Mouse (Mus musculus) embryonic facial prominence, embryonic 15.5 days (tissue): ENCODE measurements around the gene Ace. TPM values are rescaled to one million over a fixed set of nuclear protein-coding genes. Genes with fewer than 3 reads are reported as not detected.

ENCODE experiments used
- ATAC-seq: fragments of 200-750 bp; cut with Nextera tagmentation; 2 replicates; pipeline ENCODE4 v1.8.0; 2017; ENCODE audit warnings: low read depth, moderate TSS enrichment; ENCODE audit not compliant: insufficient number of reproducible peaks, low FRiP score, low TSS enrichment
- H3K27ac ChIP-seq: fragments of 300-500 bp; sonication (generic); replicated peaks from 2 replicates; pipeline ENCODE4 v1.5.1; 2015; ENCODE audit warnings: mild to moderate bottlenecking, inconsistent platforms
- H3K27me3 ChIP-seq: fragments of 300-500 bp; sonication (generic); 2 replicates; pipeline ENCODE4 v1.6.1; 2015; ENCODE audit warnings: inconsistent platforms
- H3K36me3 ChIP-seq: fragments of 300-500 bp; sonication (generic); 2 replicates; pipeline ENCODE4 v1.6.1; 2015; ENCODE audit warnings: mild to moderate bottlenecking, inconsistent platforms
- H3K4me1 ChIP-seq: fragments of 300-500 bp; sonication (generic); 2 replicates; pipeline ENCODE4 v1.6.1; 2015; ENCODE audit warnings: inconsistent platforms
- H3K4me2 ChIP-seq: fragments of 300-500 bp; sonication (generic); replicated peaks from 2 replicates; pipeline ENCODE4 v1.6.1; 2015; ENCODE audit warnings: mild to moderate bottlenecking, inconsistent platforms
- H3K4me3 ChIP-seq: fragments of 300-500 bp; sonication (generic); replicated peaks from 2 replicates; pipeline ENCODE4 v1.5.1; 2015; ENCODE audit warnings: mild to moderate bottlenecking, inconsistent platforms
- H3K9ac ChIP-seq: fragments of 300-500 bp; sonication (generic); 2 replicates; pipeline ENCODE4 v1.6.1; 2015; ENCODE audit warnings: inconsistent platforms
- H3K9me3 ChIP-seq: fragments of 300-500 bp; sonication (generic); replicated peaks from 2 replicates; pipeline ENCODE4 v1.6.1; 2016; ENCODE audit warnings: inconsistent platforms
- WGBS: fragments of 180-500 bp; shearing (Covaris S2); methylation state at CpG from one replicate; pipeline ENCODE4 v1.1.7; 2015; 5-methylcytosine and 5-hydroxymethylcytosine counted together
- polyA plus RNA-seq: library from polyadenylated mRNA; unstranded; fragments of >200 nt; fragmentation: Nextera tagmentation; extraction: Ambion mirVana; gene quantifications from 2 replicates; pipeline ENCODE4 v1.2.1, GENCODE M21; 2015

Gene Ace
- polyA plus RNA-seq, result 1.0 and 1.3 TPM in 2 replicates

- Histone ChIP-seq H3K4me1 (peaks cover 16% of the 10 kb centered on the region), H3K36me3 (no peaks in the 10 kb centered on the region), H3K27ac (no peak within 1 kb of the TSS), H3K27me3 (peaks cover 40% of the 10 kb centered on the region), H3K4me3 (peak within 1 kb of the TSS; percentile 48), H3K9me3 (no peaks in the 10 kb centered on the region), H3K4me2 (peak within 1 kb of the TSS; percentile 94), H3K9ac (peak within 1 kb of the TSS; percentile 10)
- under 1% methylated on average over 76 of the region's 76 CpGs for WGBS
- no peak; the same call in 1 of the 2 replicates for ATAC-seq
Observed at GRCm38 (mm10) chr11:105967741-105968574, at the start of gene Ace. Gene Ace, plus strand, starts transcription at chr11:105967945.

- no peaks in the 10 kb centered on the region for H3K27me3 ChIP-seq
- H3K9me3 ChIP-seq, result no peaks in the 10 kb centered on the region
- H3K4me1 ChIP-seq, result no peaks in the 10 kb centered on the region
- H3K36me3 ChIP-seq, result peaks cover 53% of the 10 kb centered on the region
- ATAC-seq, result no peak
- no peak overlapping the region for H3K27ac ChIP-seq
- WGBS, result 74% methylated on average over 3 of the region's 3 CpGs
- H3K4me3 ChIP-seq, result no peak overlapping the region
- H3K9ac ChIP-seq, result no peak overlapping the region
- no peak overlapping the region for H3K4me2 ChIP-seq
Observed at GRCm38 (mm10) chr11:105920098-105920785, 47.5 kb upstream of the Ace start.

GRCm38 (mm10) chr11:105920836-105921235 is 46.9 kb upstream of the Ace start:
- no peak overlapping the region for H3K4me3 ChIP-seq
- WGBS, result 94% methylated on average over 2 of the region's 2 CpGs
- no peaks in the 10 kb centered on the region for H3K4me1 ChIP-seq
- H3K27me3 ChIP-seq, result no peaks in the 10 kb centered on the region
- H3K27ac ChIP-seq, result no peak overlapping the region
- H3K4me2 ChIP-seq, result no peak overlapping the region
- no peak overlapping the region for H3K9ac ChIP-seq
- no peak for ATAC-seq
- H3K36me3 ChIP-seq, result peaks cover 53% of the 10 kb centered on the region
- H3K9me3 ChIP-seq, result no peaks in the 10 kb centered on the region

GRCm38 (mm10) chr11:105921275-105921674 is 46.5 kb upstream of the Ace start:
- no peaks in the 10 kb centered on the region for H3K4me1 ChIP-seq
- no peaks in the 10 kb centered on the region for H3K27me3 ChIP-seq
- H3K9me3 ChIP-seq, result no peaks in the 10 kb centered on the region
- no peak overlapping the region for H3K9ac ChIP-seq
- H3K4me2 ChIP-seq, result no peak overlapping the region
- 91% methylated on average over 5 of the region's 5 CpGs for WGBS
- H3K27ac ChIP-seq, result no peak overlapping the region
- H3K36me3 ChIP-seq, result peaks cover 53% of the 10 kb centered on the region
- H3K4me3 ChIP-seq, result no peak overlapping the region
- no peak for ATAC-seq

- peaks cover 3% of the 10 kb centered on the region; the same call in 1 of the 2 replicates for H3K4me1 ChIP-seq
- H3K27ac ChIP-seq, result no peak overlapping the region
- ATAC-seq, result no peak
- no peak overlapping the region for H3K4me2 ChIP-seq
- H3K9me3 ChIP-seq, result no peaks in the 10 kb centered on the region
- 89% methylated on average over 20 of the region's 20 CpGs for WGBS
- peaks cover 36% of the 10 kb centered on the region for H3K36me3 ChIP-seq
- no peak overlapping the region for H3K4me3 ChIP-seq
- H3K9ac ChIP-seq, result no peak overlapping the region
- H3K27me3 ChIP-seq, result no peaks in the 10 kb centered on the region
Observed at GRCm38 (mm10) chr11:105922769-105923663, 44.7 kb upstream of the Ace start.

- H3K27ac ChIP-seq, result no peak overlapping the region
- H3K4me1 ChIP-seq, result peaks cover 3% of the 10 kb centered on the region; the same call in 1 of the 2 replicates
- no peak overlapping the region for H3K4me2 ChIP-seq
- H3K9me3 ChIP-seq, result no peaks in the 10 kb centered on the region
- H3K4me3 ChIP-seq, result no peak overlapping the region
- H3K9ac ChIP-seq, result no peak overlapping the region
- no peaks in the 10 kb centered on the region for H3K27me3 ChIP-seq
- WGBS, result 50% methylated on average over 14 of the region's 14 CpGs
- ATAC-seq, result no peak
- peaks cover 16% of the 10 kb centered on the region for H3K36me3 ChIP-seq
Observed at GRCm38 (mm10) chr11:105927065-105928030, 40.4 kb upstream of the Ace start.

- 70% methylated on average over 5 of the region's 5 CpGs for WGBS
- Histone ChIP-seq H3K36me3 (peaks cover 8% of the 10 kb centered on the region; the same call in 1 of the 2 replicates), H3K4me2 (no peak overlapping the region), H3K9ac (no peak overlapping the region), H3K27me3 (no peaks in the 10 kb centered on the region), H3K27ac (no peak overlapping the region), H3K9me3 (no peaks in the 10 kb centered on the region), H3K4me3 (no peak overlapping the region), H3K4me1 (peaks cover 3% of the 10 kb centered on the region; the same call in 1 of the 2 replicates)
- no peak for ATAC-seq
Observed at GRCm38 (mm10) chr11:105928171-105928570, 39.6 kb upstream of the Ace start.

- Histone ChIP-seq H3K4me3 (no peak overlapping the region), H3K9me3 (no peaks in the 10 kb centered on the region), H3K36me3 (no peaks in the 10 kb centered on the region), H3K27me3 (no peaks in the 10 kb centered on the region), H3K4me2 (no peak overlapping the region), H3K9ac (no peak overlapping the region), H3K27ac (no peak overlapping the region), H3K4me1 (peaks cover 11% of the 10 kb centered on the region)
- 71% methylated on average over 3 of the region's 3 CpGs for WGBS
- ATAC-seq, result no peak
Observed at GRCm38 (mm10) chr11:105931380-105931779, 36.4 kb upstream of the Ace start.

GRCm38 (mm10) chr11:105933746-105934145 is 34.0 kb upstream of the Ace start:
- no peaks in the 10 kb centered on the region for H3K27me3 ChIP-seq
- H3K9me3 ChIP-seq, result no peaks in the 10 kb centered on the region
- H3K4me2 ChIP-seq, result no peak overlapping the region
- H3K4me3 ChIP-seq, result no peak overlapping the region
- no peak overlapping the region for H3K27ac ChIP-seq
- no peak for ATAC-seq
- WGBS, result 76% methylated on average over 8 of the region's 8 CpGs
- peaks cover 8% of the 10 kb centered on the region; the same call in 1 of the 2 replicates for H3K4me1 ChIP-seq
- no peak overlapping the region for H3K9ac ChIP-seq
- no peaks in the 10 kb centered on the region for H3K36me3 ChIP-seq

- WGBS, result 59% methylated on average over 5 of the region's 5 CpGs
- ATAC-seq, result no peak
- Histone ChIP-seq H3K27ac (no peak overlapping the region), H3K9me3 (no peaks in the 10 kb centered on the region), H3K4me1 (peaks cover 8% of the 10 kb centered on the region; the same call in 1 of the 2 replicates), H3K4me2 (no peak overlapping the region), H3K27me3 (no peaks in the 10 kb centered on the region), H3K36me3 (no peaks in the 10 kb centered on the region), H3K4me3 (no peak overlapping the region), H3K9ac (no peak overlapping the region)
Observed at GRCm38 (mm10) chr11:105934303-105934711, 33.4 kb upstream of the Ace start.
